Mouse (Mus musculus): ENCODE data around the gene Mfsd6.
A peak's percentile ranks its signal among the peaks of the same experiment; 100 is the strongest.

Gene Mfsd6

DNA sequence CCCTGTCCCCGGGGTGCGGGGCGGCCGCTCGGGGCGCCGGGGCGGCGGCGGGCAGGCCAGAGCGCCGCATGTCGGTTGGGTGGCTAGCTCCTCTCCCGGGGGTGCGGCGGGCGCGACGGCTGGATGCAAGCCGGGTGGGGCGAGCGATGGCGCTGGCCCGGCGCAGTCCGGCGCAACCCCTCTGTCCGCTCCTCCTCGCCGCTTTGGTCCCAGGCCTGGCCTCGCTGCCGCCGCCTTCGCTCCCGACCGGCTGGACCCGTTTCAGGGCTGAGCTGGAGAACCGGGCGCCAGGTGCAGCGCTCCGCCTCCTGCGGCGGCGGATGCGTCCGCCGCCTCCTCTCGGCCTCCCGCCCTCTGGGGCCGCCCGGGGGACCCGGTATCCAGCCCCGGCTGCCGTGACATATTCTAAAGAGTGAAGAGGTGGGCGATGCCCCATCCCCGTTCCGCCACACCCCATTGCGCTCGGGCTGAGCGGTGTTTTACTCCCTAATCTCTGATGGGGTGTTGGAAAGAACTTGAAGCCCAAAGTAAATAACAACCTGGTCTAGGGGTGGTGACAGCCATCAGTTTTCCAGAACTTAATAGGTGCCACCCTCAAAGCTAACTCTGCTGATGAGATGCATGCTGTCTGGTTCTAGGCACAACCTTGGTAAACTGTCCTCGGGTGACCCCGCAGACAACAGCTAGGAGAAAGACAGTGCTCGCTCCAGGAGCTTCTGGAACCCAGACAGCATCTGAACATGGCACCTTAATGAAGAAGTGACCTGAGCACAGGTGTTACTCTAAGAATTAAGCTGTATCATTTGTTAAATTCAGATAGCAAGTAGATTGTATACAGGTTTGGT is at the start of gene Mfsd6:
Mfsd6 (minus strand) TSS at position 407 of the 845 bp plus-strand sequence.
- DNase-seq (ENCODE audit: low read depth, low spot score), result peak; percentile 83

DNA sequence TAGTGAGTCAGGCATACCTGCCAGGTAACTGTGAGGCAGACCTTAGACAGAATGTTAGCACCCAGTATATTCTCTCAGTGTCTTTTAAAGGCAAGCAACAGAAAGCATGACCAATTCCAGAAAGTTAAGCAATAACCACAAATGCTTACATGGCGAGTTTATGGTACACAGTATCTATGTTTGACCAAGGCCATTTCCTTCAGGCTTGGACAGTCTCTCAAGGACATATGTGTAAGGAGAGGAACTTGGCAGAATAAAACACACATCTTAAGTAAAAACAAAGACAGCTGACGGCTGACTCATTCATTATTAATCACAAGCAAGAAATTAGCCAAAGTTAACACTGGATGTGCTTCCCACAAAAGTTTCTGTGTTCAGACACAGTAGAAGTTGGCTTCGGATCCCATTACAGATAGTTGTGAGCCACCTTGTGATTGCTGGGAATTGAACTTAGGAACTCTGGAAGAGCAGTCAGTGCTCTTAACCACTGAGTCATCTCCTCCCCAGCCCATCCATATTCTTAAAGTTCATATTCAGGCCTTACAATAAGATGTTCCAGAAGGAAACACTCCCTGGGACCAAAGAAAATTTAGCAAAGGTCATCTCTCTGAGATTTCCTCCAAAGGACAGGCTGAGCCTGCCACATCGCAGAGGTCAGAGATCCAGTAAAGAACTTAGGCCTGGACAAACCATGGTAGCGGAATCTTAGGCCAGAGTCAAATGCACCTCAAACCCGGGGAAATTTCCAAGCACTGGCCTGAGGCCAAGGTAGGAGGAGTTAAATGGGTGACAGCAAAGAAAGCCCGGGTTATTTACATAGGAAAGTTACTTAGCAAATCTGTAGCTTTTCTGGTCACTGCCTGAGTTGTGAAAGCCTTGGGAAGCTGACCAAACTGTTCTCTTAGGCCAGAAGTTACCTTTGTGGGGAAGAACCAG is 38.2 kb upstream of the Mfsd6 start:
- no peak for DNase-seq (ENCODE audit: low read depth, low spot score)

- peak; percentile 29 for DNase-seq (ENCODE audit: low read depth, low spot score)
These were observed 36.9 kb upstream of the Mfsd6 start for GRCm38 (mm10) chr1:52763894-52764809.

- DNase-seq (ENCODE audit: low read depth, low spot score), result peak; percentile 21
These were observed 30.9 kb upstream of the Mfsd6 start for GRCm38 (mm10) chr1:52758174-52758573.

DNA sequence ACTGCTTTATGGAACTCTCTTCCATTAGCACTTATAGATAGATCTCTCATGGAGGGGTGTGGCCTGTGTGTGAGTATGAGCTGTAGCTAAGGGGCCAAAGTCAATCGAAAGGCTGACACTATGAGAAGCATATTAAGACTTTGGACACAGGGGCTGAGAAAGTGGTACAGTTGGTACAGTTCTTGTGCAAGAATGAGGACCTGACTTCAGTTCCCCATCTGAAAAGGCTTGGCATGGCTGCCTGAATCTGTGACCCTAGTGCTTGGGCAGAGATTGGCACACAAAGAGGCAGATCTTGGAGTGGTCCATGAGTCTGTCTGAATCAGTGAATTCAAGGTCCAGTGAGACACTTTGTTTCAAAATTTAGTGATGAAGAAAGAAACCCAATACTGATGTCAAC is 27.1 kb upstream of the Mfsd6 start:
- DNase-seq (ENCODE audit: low read depth, low spot score), result no peak

GRCm38 (mm10) chr1:52753828-52754227 is 26.6 kb upstream of the Mfsd6 start:
- DNase-seq (ENCODE audit: low read depth, low spot score), result no peak

DNA sequence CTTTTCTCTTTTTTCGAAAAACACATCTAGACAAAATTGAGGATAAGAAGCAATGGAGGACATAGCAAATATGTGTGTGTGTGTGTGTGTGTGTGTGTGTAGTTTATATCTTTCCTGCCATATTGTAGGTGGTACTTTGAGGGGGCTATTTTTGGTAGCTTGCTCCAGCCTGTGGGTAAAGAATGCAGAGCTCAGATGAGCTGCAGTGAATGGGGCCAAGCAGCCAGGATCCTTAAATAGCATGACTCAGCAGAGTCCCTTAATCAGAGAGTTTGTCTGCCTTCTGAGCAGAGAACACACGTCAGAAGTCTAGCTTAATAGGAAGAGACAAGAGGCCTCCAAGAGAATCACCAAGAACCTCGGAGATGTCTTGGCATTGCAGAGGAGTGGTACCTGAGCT is 25.4 kb upstream of the Mfsd6 start:
- DNase-seq (ENCODE audit: low read depth, low spot score), result peak; percentile 79

- no peak for DNase-seq (ENCODE audit: low read depth, low spot score)
These were observed 24.4 kb upstream of the Mfsd6 start for GRCm38 (mm10) chr1:52751634-52752033.

DNA sequence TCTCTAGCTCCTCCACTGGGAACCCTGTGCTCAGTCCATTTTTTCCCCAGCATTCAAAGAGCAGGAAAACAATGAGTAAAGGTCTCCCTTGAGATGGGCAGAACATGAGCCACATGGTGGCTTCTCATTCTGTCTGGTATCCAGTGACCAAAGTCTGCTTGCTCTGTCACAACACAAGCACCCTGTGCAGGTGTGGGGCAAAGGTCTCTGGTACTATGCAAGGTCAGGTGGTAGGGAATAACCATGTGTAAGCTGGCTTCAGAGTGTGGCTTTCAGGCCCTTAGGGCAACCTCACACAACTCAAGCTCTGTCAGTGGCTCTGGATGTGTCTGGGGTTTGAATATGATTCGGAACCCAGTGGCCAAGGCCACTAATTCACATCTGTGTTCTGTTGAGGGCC is 22.7 kb upstream of the Mfsd6 start:
- no peak for DNase-seq (ENCODE audit: low read depth, low spot score)

GRCm38 (mm10) chr1:52748260-52748659 is 21.0 kb upstream of the Mfsd6 start:
- peak; percentile 80 for DNase-seq (ENCODE audit: low read depth, low spot score)

DNA sequence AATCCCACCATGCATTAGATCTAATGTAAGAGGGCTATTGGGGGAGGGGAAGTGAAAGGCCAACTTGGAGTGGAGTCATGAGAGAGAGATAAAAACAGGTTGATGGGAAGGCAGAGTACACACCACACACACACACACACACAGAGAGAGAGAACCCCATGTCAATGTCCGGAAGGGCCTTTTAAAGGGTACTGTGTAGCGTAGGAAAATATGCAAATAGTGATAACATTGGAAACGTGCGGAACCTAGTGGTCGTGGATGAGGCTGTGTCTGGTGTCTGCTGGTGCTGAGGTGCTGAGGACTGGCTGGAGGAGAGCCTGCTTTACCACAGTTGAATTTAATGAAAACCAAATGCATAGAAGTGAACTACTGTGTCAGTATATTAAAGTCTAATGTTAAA is 15.3 kb upstream of the Mfsd6 start:
- DNase-seq (ENCODE audit: low read depth, low spot score), result no peak

DNA sequence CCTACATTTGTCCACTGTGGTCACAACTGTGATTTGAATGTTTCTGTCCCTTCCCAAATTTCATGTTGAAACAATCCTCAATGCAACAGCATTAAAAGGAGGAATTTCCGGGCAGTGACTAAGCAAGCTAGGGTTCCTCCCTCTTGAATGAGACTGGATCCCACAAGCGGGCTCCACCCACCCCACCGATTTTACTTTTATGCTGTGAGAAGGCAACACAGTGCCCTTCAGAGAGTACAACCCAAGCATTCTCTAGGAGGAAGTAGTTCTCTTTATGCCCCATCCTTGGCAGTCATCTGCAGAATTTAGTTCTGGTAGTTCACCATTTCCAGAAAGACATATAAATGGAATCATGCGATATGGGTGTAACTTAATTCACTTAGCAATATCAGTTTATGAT is 6.9 kb upstream of the Mfsd6 start:
- no peak for DNase-seq (ENCODE audit: low read depth, low spot score)

GRCm38 (mm10) chr1:52730258-52730657 is 3.0 kb upstream of the Mfsd6 start:
- peak; percentile 87 for DNase-seq (ENCODE audit: low read depth, low spot score)

- DNase-seq (ENCODE audit: low read depth, low spot score), result no peak
These were observed 1.7 kb upstream of the Mfsd6 start for GRCm38 (mm10) chr1:52728857-52729489.

GRCm38 (mm10) chr1:52726371-52727055 is 749 bp downstream of the Mfsd6 start:
- DNase-seq (ENCODE audit: low read depth, low spot score), result peak; percentile 75

- peak; percentile 78 for DNase-seq (ENCODE audit: low read depth, low spot score)
These were observed 4.7 kb downstream of the Mfsd6 start for GRCm38 (mm10) chr1:52722586-52722985.

DNA sequence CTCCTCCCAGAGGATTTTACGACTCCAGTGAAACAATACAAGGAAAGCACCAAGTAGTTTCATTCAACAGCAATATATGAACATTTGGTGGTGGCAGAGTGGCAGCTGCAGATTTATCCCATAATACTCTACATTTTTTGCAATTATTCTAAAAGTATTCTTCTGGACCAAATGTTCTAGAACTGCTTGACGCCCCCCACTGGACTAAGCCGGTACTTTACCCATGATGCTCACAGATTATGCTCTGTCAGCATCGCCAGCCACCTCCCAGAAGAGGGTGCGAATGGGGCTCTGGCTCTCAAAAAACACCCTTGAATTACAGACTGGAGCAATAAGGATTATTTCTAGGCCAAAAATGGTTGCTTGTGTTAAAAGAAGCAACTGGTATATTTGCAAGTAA is 8.2 kb downstream of the Mfsd6 start:
- peak; percentile 45 for DNase-seq (ENCODE audit: low read depth, low spot score)

- peak; percentile 79 for DNase-seq (ENCODE audit: low read depth, low spot score)
These were observed 9.1 kb downstream of the Mfsd6 start for GRCm38 (mm10) chr1:52718068-52718748.

DNA sequence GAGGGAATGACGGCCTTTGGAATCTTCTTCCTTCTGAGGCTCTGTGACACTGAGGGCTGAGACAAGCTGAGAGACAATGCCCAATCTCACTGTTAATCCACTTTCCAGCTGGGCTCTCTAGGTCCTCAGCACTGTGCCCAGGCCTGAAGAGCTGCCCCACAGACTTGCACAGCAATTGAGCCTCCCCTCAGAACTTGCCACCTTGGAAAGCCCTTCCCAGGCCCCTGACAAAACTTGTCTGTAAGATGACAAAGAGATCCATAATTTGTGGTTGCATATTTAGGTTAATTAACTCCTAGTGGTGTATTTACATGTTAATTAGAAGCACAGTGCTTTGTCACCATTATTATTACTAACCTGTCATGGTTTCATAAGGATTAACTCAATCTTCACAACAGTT is 12.8 kb downstream of the Mfsd6 start:
- no peak for DNase-seq (ENCODE audit: low read depth, low spot score)

DNA sequence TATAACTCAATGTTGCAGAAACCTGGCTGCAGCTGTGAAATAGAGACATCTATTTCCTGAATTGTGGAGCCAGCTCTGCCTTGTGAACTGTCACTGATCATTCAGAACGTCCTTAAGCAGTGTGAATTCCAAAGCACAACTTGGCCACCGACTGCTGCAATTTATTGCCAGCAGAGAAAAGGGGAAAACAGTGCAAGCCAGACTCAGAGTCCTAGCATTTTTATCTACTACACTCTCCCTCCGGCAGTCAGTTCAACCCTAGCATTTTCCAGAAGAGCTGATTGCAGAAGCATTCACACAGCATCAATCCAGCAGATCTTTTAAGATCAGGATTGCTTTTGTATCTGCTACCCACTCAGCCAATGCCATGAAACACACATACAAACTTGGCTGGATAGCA is 13.2 kb downstream of the Mfsd6 start:
- DNase-seq (ENCODE audit: low read depth, low spot score), result peak; percentile 28

All from brain, adult 2 months (tissue).